Mouse (Mus musculus) forebrain, embryonic 16.5 days (tissue): ENCODE data around the gene AC170998.1. TPM values are rescaled to one million over a fixed set of nuclear protein-coding genes. Genes with fewer than 3 reads are reported as not detected.
"Not testable (repeated sequence)": the region's sequence is repeated elsewhere in the genome, so short reads cannot be mapped to it uniquely, and the experiment has no call there.

Experiments used
- ATAC-seq: fragments of 200-750 bp; cut with Nextera tagmentation; 2 replicates; pipeline ENCODE4 v1.8.0; 2017; ENCODE audit warnings: mild to moderate bottlenecking, moderate library complexity
- H3K27ac ChIP-seq: fragments of 300-500 bp; sonication (generic); 2 replicates; pipeline ENCODE4 v1.5.1; 2014; ENCODE audit warnings: low read length, control low read depth
- H3K27me3 ChIP-seq: fragments of 300-500 bp; sonication (generic); replicated peaks from 2 replicates; pipeline ENCODE4 v1.6.1; 2014; ENCODE audit warnings: low read length; ENCODE audit not compliant: control insufficient read depth, insufficient read depth
- H3K36me3 ChIP-seq: fragments of 300-500 bp; sonication (generic); 2 replicates; pipeline ENCODE4 v1.6.1; 2014; ENCODE audit not compliant: control insufficient read depth, insufficient read depth
- H3K4me1 ChIP-seq: fragments of 300-500 bp; sonication (generic); replicated peaks from 2 replicates; pipeline ENCODE4 v1.6.1; 2014; ENCODE audit warnings: low read length; ENCODE audit not compliant: control insufficient read depth, insufficient read depth
- H3K4me2 ChIP-seq: fragments of 300-500 bp; sonication (generic); 2 replicates; pipeline ENCODE4 v1.6.1; 2014; ENCODE audit warnings: mild to moderate bottlenecking, low read length, control low read depth
- H3K4me3 ChIP-seq: fragments of 300-500 bp; sonication (generic); replicated peaks from 2 replicates; pipeline ENCODE4 v1.5.1; 2014; ENCODE audit warnings: mild to moderate bottlenecking, low read length, control low read depth
- H3K9ac ChIP-seq: fragments of 300-500 bp; sonication (generic); replicated peaks from 2 replicates; pipeline ENCODE4 v1.6.1; 2014; ENCODE audit warnings: low read depth, low read length, control low read depth
- H3K9me3 ChIP-seq: fragments of 300-500 bp; sonication (generic); 2 replicates; pipeline ENCODE4 v1.6.1; 2016; ENCODE audit warnings: low read length; ENCODE audit not compliant: control insufficient read depth
- WGBS: fragments of 180-500 bp; shearing (Covaris S2); extraction: QIAGEN DNeasy Blood & Tissue Kit; methylation state at CpG from one replicate; pipeline ENCODE4 v1.1.7; 2014; 5-methylcytosine and 5-hydroxymethylcytosine counted together
- polyA plus RNA-seq: library from polyadenylated mRNA; unstranded; fragments of >200 nt; fragmentation: Nextera tagmentation; extraction: Ambion mirVana; gene quantifications from 2 replicates; pipeline ENCODE4 v1.2.1, GENCODE M21; 2015

The AC170998.1 gene
- polyA plus RNA-seq, 1 experiment from 2014 or later = 3.5 TPM

DNA sequence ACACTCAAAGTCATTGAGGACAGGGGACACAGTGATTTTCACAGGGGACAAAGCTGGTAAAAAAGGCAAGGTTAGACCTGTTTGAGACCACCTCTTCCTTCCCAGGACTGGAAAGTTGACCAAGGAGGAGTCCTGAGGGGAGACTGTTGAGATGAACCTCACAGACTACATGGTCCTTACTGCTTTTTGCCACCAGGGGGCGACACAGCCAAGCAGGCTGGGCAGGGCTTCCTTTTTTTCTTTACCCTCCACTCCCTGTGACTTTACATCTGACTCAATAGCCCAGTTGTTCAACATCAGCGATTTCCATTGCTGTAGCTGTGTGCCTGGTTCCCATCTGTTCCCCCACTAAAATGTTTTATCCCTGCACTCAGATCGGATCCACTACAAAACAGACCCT lies 36.0 kb downstream of the AC170998.1 start:
- no peak overlapping the region for H3K4me3 ChIP-seq
- H3K27me3 ChIP-seq = no peaks in the 10 kb centered on the region
- H3K36me3 ChIP-seq = no peaks in the 10 kb centered on the region
- no peaks in the 10 kb centered on the region for H3K9me3 ChIP-seq
- H3K9ac ChIP-seq = no peak overlapping the region
- H3K4me2 ChIP-seq = no peak overlapping the region
- 15% methylated on average over 3 of the region's 3 CpGs for WGBS
- no peak overlapping the region for H3K27ac ChIP-seq
- no peaks in the 10 kb centered on the region for H3K4me1 ChIP-seq
- no peak for ATAC-seq

DNA sequence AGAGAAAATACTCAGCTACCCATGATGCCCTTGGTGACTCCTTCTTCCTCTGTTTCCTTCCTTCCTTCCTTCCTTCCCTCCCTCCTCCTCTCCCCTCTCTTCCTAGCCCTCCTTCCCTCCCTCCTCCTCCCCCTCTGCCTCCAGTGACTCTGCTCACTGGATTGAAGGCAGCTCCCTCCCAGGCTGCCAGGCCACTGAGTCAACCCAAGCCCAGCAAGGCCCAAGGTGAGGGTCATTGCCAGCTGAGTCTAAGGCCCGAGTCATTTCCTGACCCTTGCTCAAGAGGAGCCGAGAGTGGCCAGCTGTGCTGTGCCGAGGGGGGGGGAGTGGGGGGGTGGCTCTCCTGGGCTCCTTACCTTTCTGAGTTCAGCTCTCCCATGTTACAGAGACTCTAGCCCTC lies 40.3 kb downstream of the AC170998.1 start:
- WGBS = 76% methylated on average over 3 of the region's 3 CpGs
- H3K9ac ChIP-seq = no peak overlapping the region
- no peaks in the 10 kb centered on the region for H3K36me3 ChIP-seq
- H3K27me3 ChIP-seq = peaks cover 19% of the 10 kb centered on the region
- H3K4me2 ChIP-seq = no peak overlapping the region
- peaks cover 14% of the 10 kb centered on the region for H3K4me1 ChIP-seq
- H3K4me3 ChIP-seq = no peak overlapping the region
- ATAC-seq = no peak
- H3K9me3 ChIP-seq = no peaks in the 10 kb centered on the region
- H3K27ac ChIP-seq = no peak overlapping the region

DNA sequence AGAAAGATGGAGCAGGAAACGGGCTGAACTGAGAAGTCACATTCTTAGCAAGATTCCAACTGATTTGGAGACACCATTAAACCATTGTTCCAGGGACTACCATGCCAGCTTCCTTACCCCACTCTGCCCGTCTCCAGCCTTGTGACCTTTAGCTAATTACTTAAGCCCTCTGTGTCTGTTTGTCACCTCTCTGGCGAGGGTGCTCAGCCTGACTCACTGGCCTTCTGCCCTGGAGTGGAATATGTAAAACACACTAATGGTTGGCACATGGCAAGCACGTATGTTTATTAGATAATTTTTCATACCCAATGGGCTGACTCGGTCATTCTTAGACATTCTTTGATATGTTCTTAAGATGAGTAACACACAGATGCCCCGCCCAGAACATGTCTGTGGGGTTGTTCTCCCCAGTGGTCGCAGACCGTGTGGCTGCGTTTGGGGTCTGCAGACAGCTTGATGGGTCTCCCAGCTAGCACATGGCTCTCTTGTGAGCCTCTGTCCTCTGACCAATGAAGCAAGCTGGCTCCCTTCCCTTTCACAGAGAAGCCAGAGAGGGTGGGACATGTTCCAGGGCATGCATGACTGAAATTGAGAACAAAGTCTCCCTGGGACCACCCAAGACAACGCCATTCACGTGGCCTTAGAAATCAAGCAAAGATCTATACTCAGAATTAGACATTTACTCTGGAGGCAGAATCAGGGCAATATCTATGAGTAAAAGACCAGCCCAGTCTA lies 41.1 kb downstream of the AC170998.1 start:
- 75% methylated on average over 11 of the region's 11 CpGs for WGBS
- Histone ChIP-seq H3K27me3 (peaks cover 19% of the 10 kb centered on the region), H3K9me3 (no peaks in the 10 kb centered on the region), H3K36me3 (no peaks in the 10 kb centered on the region), H3K4me1 (peaks cover 14% of the 10 kb centered on the region), H3K27ac (no peak overlapping the region), H3K4me2 (no peak overlapping the region), H3K9ac (no peak overlapping the region), H3K4me3 (no peak overlapping the region)
- no peak for ATAC-seq

DNA sequence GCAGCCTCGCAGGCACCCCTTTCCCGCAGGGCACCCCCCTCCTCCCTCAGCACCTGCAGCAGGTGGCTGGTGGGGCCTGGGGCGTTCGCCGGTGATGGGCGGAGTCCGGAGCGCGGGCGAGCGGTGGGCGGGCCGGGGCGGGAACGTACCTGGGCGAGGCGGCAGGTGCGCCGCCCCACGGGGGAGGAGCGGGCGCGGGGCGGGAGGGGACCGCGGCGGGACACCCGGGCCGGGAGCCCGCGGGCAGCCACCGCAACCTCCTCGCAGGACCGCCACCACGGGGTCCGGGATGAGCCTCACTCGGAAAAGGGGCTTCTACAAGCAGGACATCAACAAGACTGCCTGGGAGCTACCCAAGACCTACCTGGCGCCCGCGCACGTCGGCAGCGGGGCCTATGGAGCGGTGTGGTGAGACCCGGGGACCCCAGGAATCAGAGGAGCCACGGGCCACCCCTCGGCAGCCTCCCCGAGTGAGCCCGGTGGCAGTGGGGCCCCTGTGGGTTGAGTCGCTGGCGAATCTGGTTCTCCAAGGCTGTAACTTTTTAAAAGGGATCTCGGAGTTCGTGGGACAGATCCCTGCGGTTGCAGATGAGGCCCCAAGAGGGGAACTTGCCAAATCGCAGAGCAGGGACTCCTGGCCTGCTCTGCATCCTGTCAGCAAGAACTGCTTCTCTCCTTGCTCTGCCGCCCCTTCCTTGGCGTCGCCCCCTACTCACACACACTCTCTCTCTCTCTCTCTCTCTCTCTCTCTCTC lies 43.4 kb downstream of the AC170998.1 start, which contains the start of gene Mapk13:
Gene Mapk13, plus strand, starts transcription at position 177 of the 754 bp plus-strand sequence.
- WGBS = 2% methylated on average over 58 of the region's 58 CpGs
- no peak for ATAC-seq

DNA sequence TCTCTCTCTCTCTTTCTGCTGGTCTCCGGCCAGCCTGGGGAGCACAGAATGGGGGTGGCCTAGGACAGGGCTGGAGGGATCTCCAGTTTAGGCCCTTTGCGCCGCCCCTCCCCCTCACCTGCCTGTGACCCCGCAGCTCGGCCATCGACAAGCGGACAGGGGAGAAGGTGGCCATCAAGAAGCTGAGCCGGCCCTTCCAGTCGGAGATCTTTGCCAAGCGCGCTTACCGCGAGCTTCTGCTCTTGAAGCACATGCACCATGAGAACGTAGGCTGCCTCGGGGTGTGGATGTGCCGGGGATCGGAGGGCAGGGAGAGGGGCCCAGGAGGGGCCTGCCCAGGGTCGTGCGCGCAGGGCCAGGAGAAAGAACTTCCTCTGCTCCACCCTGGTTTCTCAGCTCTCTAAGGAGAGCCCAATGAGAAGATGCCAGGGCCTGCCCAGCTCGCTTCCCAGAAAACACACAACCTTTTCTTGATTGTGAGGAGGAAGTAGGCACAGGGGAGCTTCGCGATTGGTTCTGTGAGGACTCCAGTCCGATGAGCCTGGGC lies 44.1 kb downstream of the AC170998.1 start:
- H3K9me3 ChIP-seq = no peaks in the 10 kb centered on the region
- no peak overlapping the region for H3K27ac ChIP-seq
- H3K9ac ChIP-seq = 0 out of 2 replicates have a peak overlapping the region, but pooled peaks have one; percentile 35
- no peaks in the 10 kb centered on the region for H3K36me3 ChIP-seq
- peak overlapping the region; percentile 38 for H3K4me3 ChIP-seq
- peaks cover 19% of the 10 kb centered on the region for H3K27me3 ChIP-seq
- H3K4me1 ChIP-seq = peaks cover 14% of the 10 kb centered on the region
- 6% methylated on average over 24 of the region's 24 CpGs for WGBS
- ATAC-seq = no peak
- H3K4me2 ChIP-seq = peak overlapping the region; percentile 60

More for the DNA sequence above, 43.4 kb downstream of the AC170998.1 start, which contains the start of gene Mapk13:
- Histone ChIP-seq H3K4me2 (peak within 1 kb of the TSS; percentile 60), H3K36me3 (no peaks in the 10 kb centered on the region), H3K4me1 (peaks cover 14% of the 10 kb centered on the region), H3K27me3 (peaks cover 19% of the 10 kb centered on the region), H3K27ac (no peak within 1 kb of the TSS), H3K9ac (peak within 1 kb of the TSS; percentile 36; the same call in 1 of the 2 replicates), H3K9me3 (no peaks in the 10 kb centered on the region), H3K4me3 (peak within 1 kb of the TSS; percentile 38)

DNA sequence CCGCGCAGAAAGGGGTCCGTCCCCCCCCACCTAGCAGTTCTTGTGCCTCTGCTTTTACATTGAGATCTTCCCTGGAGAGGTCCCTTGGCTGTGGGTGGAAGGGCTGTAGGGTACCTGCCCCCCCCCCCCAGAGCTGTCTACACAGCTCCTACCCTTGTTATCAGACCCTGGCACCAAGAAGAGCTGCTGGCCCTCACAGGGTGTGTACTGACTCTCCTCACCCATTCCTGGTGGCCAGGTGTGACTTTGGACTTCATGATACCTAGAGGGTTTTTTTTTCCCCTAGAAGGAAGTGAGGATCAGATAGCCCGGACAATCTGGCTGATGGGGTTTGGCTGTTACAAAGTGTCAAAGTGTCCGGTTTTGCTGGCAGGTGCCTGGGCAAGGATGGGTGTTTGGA lies 45.4 kb downstream of the AC170998.1 start:
- no peak overlapping the region for H3K4me3 ChIP-seq
- ATAC-seq = no peak
- 90% methylated on average over 5 of the region's 5 CpGs for WGBS
- no peaks in the 10 kb centered on the region for H3K36me3 ChIP-seq
- H3K27me3 ChIP-seq = peaks cover 19% of the 10 kb centered on the region
- no peaks in the 10 kb centered on the region for H3K9me3 ChIP-seq
- no peak overlapping the region for H3K4me2 ChIP-seq
- H3K4me1 ChIP-seq = peaks cover 14% of the 10 kb centered on the region
- no peak overlapping the region for H3K27ac ChIP-seq
- no peak overlapping the region for H3K9ac ChIP-seq

DNA sequence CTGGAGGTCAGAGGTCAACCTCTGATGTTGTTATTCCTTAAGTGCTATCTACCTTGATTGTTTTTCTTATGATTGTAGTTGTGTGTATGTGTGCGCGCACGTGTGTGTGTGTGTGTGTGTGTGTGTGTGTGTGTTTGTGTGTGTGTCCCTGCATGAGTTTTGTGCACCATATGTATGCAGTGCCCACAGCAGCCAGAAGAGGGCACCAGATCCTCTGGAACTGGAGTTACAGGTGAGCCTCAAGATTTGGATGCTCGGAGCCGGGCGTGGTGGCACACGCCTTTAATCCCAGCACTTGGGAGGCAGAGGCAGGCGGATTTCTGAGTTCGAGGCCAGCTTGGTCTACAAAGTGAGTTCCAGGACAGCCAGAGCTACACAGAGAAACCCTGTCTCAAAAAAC lies 48.4 kb downstream of the AC170998.1 start:
- not testable (repeated sequence) for H3K36me3 ChIP-seq, ATAC-seq
- H3K27me3 ChIP-seq = peaks cover 11% of the 10 kb centered on the region

DNA sequence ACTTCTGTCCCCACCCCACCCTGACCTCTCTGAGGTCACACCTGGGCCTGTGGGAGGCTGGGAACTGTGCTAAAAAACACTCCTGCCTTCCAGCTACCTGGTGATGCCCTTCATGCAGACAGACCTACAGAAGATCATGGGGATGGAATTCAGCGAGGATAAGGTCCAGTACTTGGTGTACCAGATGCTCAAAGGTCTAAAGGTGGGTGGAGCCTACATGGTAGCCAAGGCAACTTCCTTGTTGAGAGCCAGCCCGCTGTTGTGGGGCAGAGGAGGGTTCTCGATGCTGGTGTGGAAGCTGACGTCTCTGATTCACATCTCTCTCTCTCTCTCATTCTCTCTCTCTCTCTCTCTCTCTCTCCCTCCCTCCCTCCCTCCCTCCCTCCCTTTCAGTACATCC lies 49.3 kb downstream of the AC170998.1 start:
- WGBS = 75% methylated on average over 4 of the region's 4 CpGs
- ATAC-seq = no peak
- Histone ChIP-seq H3K9ac (no peak overlapping the region), H3K27ac (no peak overlapping the region), H3K4me1 (peaks cover 1% of the 10 kb centered on the region), H3K27me3 (peaks cover 5% of the 10 kb centered on the region), H3K4me3 (no peak overlapping the region), H3K9me3 (no peaks in the 10 kb centered on the region), H3K36me3 (no peaks in the 10 kb centered on the region), H3K4me2 (no peak overlapping the region)

More for the DNA sequence above, 48.4 kb downstream of the AC170998.1 start:
- H3K27ac ChIP-seq, H3K9ac ChIP-seq, H3K4me3 ChIP-seq, H3K9me3 ChIP-seq, H3K4me1 ChIP-seq, H3K4me2 ChIP-seq: not testable (repeated sequence)
- 97% methylated on average over 8 of the region's 9 CpGs for WGBS
